Mouse (Mus musculus) activated CD4-positive, CD25-positive, alpha-beta regulatory T cell, adult 9 weeks (primary cell): ENCODE results near the gene Olfr850. TPM values are rescaled to one million over a fixed set of nuclear protein-coding genes. Genes with fewer than 3 reads are reported as not detected.

ENCODE experiments used
- polyA plus RNA-seq: library from polyadenylated mRNA; unstranded; fragments of 100-300 nt; shearing (Covaris generic); gene quantifications from one replicate; pipeline ENCODE4 v1.2.1, GENCODE M21; 2017

The Olfr850 gene
- not detected for polyA plus RNA-seq

DNA sequence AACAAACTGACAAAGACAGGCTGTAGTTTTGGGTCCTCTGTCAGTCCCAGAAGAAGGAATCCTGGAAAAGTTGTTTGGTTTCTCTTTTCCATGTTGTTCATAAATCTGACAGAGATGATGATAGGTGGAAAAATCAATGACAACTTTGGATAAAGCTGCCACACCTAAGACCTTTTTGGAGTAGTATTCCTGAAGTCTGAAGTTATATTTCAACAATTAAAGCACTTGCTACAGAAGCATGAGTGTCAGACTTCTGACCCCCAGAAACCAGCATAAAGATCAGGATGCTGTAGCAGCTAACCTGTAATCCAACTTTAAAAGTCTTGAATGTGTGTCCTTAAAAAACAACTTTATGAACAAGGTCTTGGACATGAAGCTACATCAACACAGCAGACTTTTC lies at the start of gene Olfr850:
Gene Olfr850, minus strand, starts transcription at position 101 of the 400 bp plus-strand sequence.

DNA sequence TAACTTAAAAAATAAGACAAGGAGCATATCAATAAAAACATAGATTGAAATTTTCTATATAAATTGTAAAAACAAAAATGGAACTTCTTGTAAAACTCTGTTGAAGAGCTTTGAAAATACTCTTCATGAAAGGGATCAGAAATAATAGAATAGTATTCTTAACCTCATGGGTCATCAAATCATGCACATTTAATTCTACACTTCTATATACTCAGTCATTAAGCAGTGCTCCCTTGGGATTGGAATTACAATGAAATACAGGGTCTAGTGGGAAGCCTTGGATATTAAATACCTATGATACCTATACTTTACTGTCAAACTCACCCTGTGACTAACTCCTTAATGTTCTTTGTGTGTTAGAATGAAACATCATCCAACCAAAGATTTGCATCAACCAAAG lies 14.9 kb upstream of the Olfr850 start, which contains the start of gene Olfr851:
Gene Olfr851, plus strand, starts transcription at position 301 of the 400 bp plus-strand sequence.

DNA sequence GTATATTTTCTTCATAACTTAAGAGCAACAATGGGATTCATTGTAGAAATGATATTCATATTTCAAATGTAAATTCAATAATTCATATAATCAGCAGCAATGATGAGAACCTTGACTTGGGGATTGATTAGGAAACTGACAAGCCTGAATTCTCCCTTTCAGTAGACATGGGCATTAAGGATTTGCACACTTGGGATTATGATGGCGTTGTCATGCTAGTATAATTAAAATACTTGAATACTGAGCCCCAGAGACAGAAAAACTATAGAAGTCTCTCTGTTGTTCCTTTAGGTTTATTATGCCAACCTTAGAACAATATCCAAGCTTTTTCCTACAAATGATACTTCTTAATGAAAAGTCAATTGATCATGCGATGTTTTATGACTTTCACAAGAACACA lies 38.1 kb downstream of the Olfr850 start, which contains the start of gene Olfr849:
Gene Olfr849, plus strand, starts transcription at position 301 of the 400 bp plus-strand sequence.

Other genes with a start within 250 kb of the Olfr850 start
- not detected for gene Olfr843, start 226.3 kb downstream of the Olfr850 start, polyA plus RNA-seq
- gene Olfr844, start 161.9 kb downstream of the Olfr850 start, polyA plus RNA-seq = not detected
- gene Olfr845, start 141.8 kb downstream of the Olfr850 start, polyA plus RNA-seq = not detected
- not detected for gene Olfr846, start 114.2 kb downstream of the Olfr850 start, polyA plus RNA-seq
- gene Olfr847, start 99.6 kb downstream of the Olfr850 start, polyA plus RNA-seq = not detected
- gene Olfr849, start 38.0 kb downstream of the Olfr850 start, polyA plus RNA-seq = not detected
- not detected for gene Olfr851, start 15.0 kb upstream of the Olfr850 start, polyA plus RNA-seq
- gene Olfr853, start 62.8 kb upstream of the Olfr850 start, polyA plus RNA-seq = not detected
- not detected for gene Olfr854, start 89.1 kb upstream of the Olfr850 start, polyA plus RNA-seq
- gene Olfr855, start 104.4 kb upstream of the Olfr850 start, polyA plus RNA-seq = not detected
- gene Zfp317, start 143.9 kb upstream of the Olfr850 start, polyA plus RNA-seq = 41.2 TPM
- gene Olfr857, start 231.2 kb upstream of the Olfr850 start, polyA plus RNA-seq = not detected